Mouse (Mus musculus) limb, embryonic 12.5 days (tissue): ENCODE measurements at regions not wholly inside any gene's neighbourhood (a gene's known extent, or its start where the extent isn't known, plus 50 kb on each side); places are given as distances from the start of the nearest gene placed in this dataset.

Experiments
- ATAC-seq: fragments of 200-750 bp; cut with Nextera tagmentation; 2 replicates; pipeline ENCODE4 v1.8.0; 2017; ENCODE audit warnings: low read depth, moderate TSS enrichment; ENCODE audit not compliant: insufficient number of reproducible peaks, insufficient read depth, low FRiP score, low TSS enrichment
- H3K27ac ChIP-seq: fragments of 300-500 bp; sonication (generic); 2 replicates; pipeline ENCODE4 v1.5.1; 2016; ENCODE audit warnings: mild to moderate bottlenecking, moderate library complexity
- H3K27me3 ChIP-seq: fragments of 300-500 bp; sonication (generic); 2 replicates; pipeline ENCODE4 v1.6.1; 2016; ENCODE audit warnings: mild to moderate bottlenecking, moderate library complexity
- H3K36me3 ChIP-seq: fragments of 300-500 bp; sonication (generic); 2 replicates; pipeline ENCODE4 v1.6.1; 2016; ENCODE audit warnings: mild to moderate bottlenecking, moderate library complexity
- H3K4me1 ChIP-seq: fragments of 300-500 bp; sonication (generic); replicated peaks from 2 replicates; pipeline ENCODE4 v1.6.1; 2016
- H3K4me2 ChIP-seq: fragments of 300-500 bp; sonication (generic); 2 replicates; pipeline ENCODE4 v1.6.1; 2016; ENCODE audit warnings: mild to moderate bottlenecking, moderate library complexity
- H3K4me3 ChIP-seq: fragments of 300-500 bp; sonication (generic); replicated peaks from 2 replicates; pipeline ENCODE4 v1.5.1; 2016; ENCODE audit warnings: mild to moderate bottlenecking
- H3K9ac ChIP-seq: fragments of 300-500 bp; sonication (generic); replicated peaks from 2 replicates; pipeline ENCODE4 v1.6.1; 2016; ENCODE audit warnings: mild to moderate bottlenecking, moderate library complexity
- H3K9me3 ChIP-seq: fragments of 300-500 bp; sonication (generic); 2 replicates; pipeline ENCODE4 v1.6.1; 2016; ENCODE audit warnings: mild to moderate bottlenecking, moderate library complexity
- WGBS: fragments of 180-500 bp; shearing (Covaris S2); methylation state at CpG from one replicate; pipeline ENCODE4 v1.1.7; 2016; 5-methylcytosine and 5-hydroxymethylcytosine counted together

DNA sequence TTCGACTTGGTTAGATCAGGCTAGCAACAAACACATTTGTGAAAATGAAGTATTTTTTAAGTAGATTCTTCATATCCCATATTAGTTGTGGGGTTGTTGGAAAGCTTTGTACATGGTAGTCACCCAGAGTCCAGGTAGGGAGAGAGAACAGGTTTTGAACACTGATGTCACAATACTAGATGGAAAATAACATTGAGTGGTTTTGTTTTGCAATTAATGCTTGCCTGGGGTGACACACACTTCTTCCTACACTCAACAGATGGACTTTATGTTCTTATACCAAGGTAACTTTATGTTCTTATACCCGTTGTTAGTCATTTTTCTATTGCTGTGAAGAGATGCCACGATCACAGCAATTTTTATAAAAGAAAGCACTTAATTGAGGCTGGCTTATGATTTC, 134.2 kb upstream of the Fam241a start:
- no peak overlapping the region for H3K4me3 ChIP-seq
- no peaks in the 10 kb centered on the region for H3K9me3 ChIP-seq
- no peak overlapping the region for H3K9ac ChIP-seq
- 89% methylated on average over 3 of the region's 3 CpGs for WGBS
- no peaks in the 10 kb centered on the region for H3K27me3 ChIP-seq
- no peak overlapping the region for H3K27ac ChIP-seq
- no peaks in the 10 kb centered on the region for H3K36me3 ChIP-seq
- H3K4me2 ChIP-seq: no peak overlapping the region
- ATAC-seq: no peak
- H3K4me1 ChIP-seq: no peaks in the 10 kb centered on the region

DNA sequence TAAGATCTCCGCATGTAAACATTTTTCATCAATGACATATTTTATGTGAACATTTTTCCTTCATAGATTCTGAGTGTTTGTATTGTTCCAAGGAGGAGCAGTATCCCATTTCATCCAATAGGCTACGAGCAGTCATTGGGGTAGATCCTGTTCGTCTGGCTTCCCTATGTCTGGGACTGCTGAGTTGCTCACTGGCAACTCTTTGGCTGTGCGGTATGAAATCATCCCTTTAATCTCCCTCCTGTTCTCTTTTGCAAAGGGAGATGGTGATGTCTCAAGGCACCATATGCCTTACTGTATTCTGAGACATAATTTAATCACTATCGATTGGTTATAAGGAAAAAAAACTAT, 133.4 kb upstream of the Fam241a start:
- ATAC-seq: peak; percentile 42; the same call in 1 of the 2 replicates
- WGBS: 62% methylated on average over 5 of the region's 5 CpGs
- Histone ChIP-seq H3K4me2 (no peak overlapping the region), H3K27me3 (no peaks in the 10 kb centered on the region), H3K36me3 (no peaks in the 10 kb centered on the region), H3K27ac (no peak overlapping the region; the same call in 1 of the 2 replicates), H3K4me3 (no peak overlapping the region), H3K9ac (no peak overlapping the region), H3K4me1 (no peaks in the 10 kb centered on the region), H3K9me3 (no peaks in the 10 kb centered on the region)

DNA sequence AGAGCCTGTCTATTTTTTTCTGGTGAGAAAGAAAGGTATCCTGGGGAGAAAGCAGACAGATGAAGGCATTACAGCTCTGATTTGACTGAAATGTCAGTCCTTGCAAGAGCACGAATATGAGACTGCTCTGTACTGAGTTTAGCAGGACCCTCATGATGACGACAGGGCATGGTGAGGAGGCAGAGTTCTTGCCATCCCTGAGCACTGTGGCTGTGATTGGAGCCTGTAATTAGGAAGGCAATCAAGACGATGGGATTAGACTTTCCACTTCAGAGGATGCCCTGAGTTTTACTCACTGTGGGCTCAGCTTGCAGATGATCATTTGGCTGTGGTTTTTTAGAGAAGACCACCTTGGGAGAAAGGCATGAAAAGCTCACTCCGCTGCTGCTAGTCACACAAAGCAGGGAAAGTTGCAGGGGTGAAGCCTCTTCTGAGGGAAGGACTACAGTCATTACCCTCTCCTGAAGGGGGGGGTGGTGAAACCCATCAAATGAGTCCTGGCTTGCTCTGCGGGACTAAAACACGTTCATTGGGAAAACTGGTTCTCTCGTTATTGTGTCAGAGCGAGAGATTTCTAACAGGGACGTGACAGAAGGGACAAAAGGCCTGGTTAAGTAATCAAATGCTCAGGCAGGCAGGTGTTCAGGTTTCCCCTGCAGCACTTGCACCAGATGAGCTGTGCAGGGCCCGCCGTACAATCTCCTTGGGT, 132.9 kb upstream of the Fam241a start:
- peak; percentile 66; the same call in 1 of the 2 replicates for ATAC-seq
- peak overlapping the region; percentile 47; the same call in 1 of the 2 replicates for H3K27ac ChIP-seq
- no peaks in the 10 kb centered on the region for H3K27me3 ChIP-seq
- no peaks in the 10 kb centered on the region for H3K4me1 ChIP-seq
- no peak overlapping the region for H3K9ac ChIP-seq
- no peaks in the 10 kb centered on the region for H3K9me3 ChIP-seq
- WGBS: 22% methylated on average over 11 of the region's 11 CpGs
- no peak overlapping the region for H3K4me2 ChIP-seq
- H3K36me3 ChIP-seq: no peaks in the 10 kb centered on the region
- H3K4me3 ChIP-seq: no peak overlapping the region

DNA sequence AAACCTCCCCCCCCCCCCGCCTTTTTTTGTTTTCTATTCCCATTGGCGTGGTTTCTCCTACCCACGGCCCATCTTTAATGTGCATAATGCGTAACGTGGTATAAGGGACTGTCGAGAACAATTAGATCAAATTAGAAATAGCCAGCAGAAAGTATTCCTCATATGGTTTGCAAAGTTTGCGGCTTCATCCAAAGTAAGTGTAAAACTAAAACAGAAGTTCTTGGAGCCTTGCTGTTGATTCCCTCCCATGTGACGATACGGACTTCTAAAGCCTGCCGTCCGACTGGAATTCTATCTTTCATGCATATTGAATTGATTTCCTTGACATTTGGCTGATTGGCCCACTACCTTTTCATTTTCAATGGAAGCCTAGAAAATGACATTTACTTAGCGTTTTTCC, 128.7 kb upstream of the Fam241a start:
- no peak overlapping the region for H3K4me3 ChIP-seq
- H3K36me3 ChIP-seq: no peaks in the 10 kb centered on the region
- no peak for ATAC-seq
- no peak overlapping the region for H3K9ac ChIP-seq
- H3K27me3 ChIP-seq: no peaks in the 10 kb centered on the region
- no peaks in the 10 kb centered on the region for H3K4me1 ChIP-seq
- no peak overlapping the region for H3K27ac ChIP-seq
- 76% methylated on average over 12 of the region's 12 CpGs for WGBS
- H3K9me3 ChIP-seq: no peaks in the 10 kb centered on the region
- no peak overlapping the region for H3K4me2 ChIP-seq

DNA sequence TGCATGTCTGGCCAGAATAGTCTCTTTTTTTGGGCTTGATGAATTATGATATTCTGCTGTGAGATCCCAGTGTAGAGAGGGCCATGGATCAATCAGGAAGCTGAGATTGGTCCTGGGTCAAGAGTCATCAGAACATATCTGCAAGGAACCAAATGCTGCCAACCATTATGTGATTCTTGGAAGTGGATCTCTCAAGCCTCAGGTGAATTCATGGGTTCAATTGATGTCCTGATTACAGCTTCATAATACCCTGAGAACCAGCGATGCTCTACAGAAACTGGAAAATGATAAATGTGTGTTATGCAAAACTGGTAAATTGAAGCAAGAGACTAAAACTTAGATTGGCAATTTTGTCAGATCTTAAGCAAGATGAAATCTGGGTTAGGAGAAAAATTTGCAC, 118.8 kb upstream of the Fam241a start:
- WGBS: 83% methylated on average over 1 of the region's 1 CpGs
- no peaks in the 10 kb centered on the region for H3K9me3 ChIP-seq
- ATAC-seq: no peak
- H3K4me2 ChIP-seq: no peak overlapping the region
- no peak overlapping the region for H3K9ac ChIP-seq
- H3K27ac ChIP-seq: no peak overlapping the region
- no peaks in the 10 kb centered on the region for H3K27me3 ChIP-seq
- no peaks in the 10 kb centered on the region for H3K4me1 ChIP-seq
- no peaks in the 10 kb centered on the region for H3K36me3 ChIP-seq
- H3K4me3 ChIP-seq: no peak overlapping the region

DNA sequence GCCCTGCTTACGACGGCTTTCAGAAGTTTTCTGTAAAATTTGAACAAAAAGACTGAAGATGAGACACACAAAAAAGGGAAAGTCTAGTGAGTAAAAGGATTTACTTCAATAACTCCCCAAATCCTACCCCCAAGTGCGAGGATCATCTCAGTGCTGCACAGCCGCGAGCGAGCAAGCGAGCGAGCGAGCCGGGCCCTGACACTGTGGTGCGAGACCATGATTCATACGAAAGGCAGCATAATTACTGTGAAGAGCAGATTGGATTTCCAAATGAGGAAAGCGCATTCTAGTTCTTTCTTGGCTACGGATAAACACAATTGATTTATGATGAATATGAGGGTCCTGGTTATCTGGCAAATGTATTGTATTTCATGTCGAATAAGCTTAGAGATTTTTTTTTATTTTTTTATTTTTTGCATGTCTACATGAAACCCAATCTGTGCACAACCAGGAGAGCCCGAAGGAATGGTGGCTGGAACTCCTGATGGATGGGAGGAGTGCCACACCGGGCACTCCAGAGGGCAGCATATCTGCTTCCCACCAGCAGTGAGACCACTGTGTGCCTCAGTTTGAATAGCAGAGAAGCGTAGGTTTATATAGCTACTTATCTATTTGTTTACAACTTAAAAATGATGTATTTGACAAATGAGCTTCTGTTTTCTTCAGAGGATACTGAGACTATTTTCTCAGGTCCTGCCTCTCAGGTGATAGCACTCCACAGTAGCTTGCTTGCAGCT, 106.9 kb upstream of the Fam241a start:
- 84% methylated on average over 18 of the region's 18 CpGs for WGBS
- H3K9ac ChIP-seq: no peak overlapping the region
- no peak overlapping the region for H3K4me2 ChIP-seq
- no peak overlapping the region for H3K4me3 ChIP-seq
- no peak for ATAC-seq
- H3K9me3 ChIP-seq: no peaks in the 10 kb centered on the region
- H3K4me1 ChIP-seq: no peaks in the 10 kb centered on the region
- H3K27ac ChIP-seq: no peak overlapping the region
- no peaks in the 10 kb centered on the region for H3K36me3 ChIP-seq
- peaks cover 4% of the 10 kb centered on the region; the same call in 1 of the 2 replicates for H3K27me3 ChIP-seq

DNA sequence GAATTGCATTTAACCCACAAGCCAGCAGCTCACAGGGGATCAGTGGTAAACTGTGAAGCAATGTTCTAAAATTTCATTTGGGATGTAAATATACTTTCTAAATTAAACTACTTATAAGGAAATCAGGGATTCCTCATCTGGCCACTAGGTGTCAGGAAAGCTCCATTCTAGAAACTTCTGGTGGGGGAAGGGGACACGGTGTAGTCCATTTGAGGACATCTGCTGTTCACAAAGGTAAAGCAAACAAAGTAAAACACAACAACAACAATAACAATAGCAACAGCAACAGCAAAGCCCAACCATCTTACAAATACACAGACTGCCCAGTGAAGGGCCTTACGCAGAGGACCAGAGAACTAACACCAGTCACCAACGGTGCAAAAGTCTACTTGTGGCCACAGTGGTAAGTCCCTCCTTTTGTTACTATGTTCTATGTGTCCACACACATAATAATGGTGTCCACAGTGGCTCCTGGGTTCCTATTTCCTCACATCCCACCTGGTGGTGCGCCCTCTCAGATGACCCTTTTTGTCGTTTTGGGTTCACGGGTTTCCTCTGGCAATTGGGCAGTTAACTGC, 105.9 kb upstream of the Fam241a start:
- WGBS: 62% methylated on average over 6 of the region's 6 CpGs
- Histone ChIP-seq H3K27ac (no peak overlapping the region), H3K27me3 (peaks cover 4% of the 10 kb centered on the region; the same call in 1 of the 2 replicates), H3K4me1 (no peaks in the 10 kb centered on the region), H3K4me2 (no peak overlapping the region), H3K9me3 (no peaks in the 10 kb centered on the region), H3K4me3 (no peak overlapping the region), H3K9ac (no peak overlapping the region), H3K36me3 (no peaks in the 10 kb centered on the region)
- ATAC-seq: no peak

DNA sequence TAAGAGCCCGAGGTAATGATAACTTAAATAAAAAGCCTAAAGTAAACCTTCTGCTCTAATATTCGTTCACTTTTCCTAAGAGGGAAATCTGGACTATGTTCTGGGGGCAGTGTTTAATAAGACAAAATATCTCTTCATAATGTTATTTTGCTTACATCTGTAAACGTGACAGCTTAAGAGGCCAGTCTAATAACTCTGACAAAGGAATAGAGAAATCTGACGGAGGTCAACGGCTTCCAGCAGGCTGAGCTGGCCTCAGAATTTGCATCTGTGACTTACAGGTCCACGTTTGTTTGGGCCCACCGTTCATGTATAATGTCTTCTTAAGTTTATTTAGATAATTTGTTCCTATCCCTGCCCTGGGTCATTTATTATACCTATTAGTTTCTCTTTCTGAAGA, 99.6 kb upstream of the Fam241a start:
- WGBS: 65% methylated on average over 7 of the region's 7 CpGs
- H3K36me3 ChIP-seq: no peaks in the 10 kb centered on the region

DNA sequence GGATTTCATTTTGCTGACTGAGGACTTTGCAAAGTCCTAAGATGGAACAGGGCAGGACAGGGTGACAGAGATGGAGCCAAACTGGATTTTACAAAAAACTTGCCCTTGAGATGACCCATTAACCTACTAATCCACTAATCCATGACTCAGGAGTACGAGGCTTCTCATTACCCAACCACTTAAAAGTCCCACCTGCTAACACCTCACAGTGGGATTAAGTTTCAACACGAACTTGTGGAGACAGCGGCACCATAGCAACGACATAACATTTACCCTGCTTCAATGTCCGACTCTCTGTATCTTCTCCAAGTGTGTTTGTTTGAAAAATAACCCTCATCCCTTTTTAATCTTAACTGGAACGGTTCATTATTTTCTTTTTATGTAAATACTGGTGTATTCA, 91.5 kb upstream of the Fam241a start:
- no peak for ATAC-seq
- Histone ChIP-seq H3K4me1 (no peaks in the 10 kb centered on the region), H3K36me3 (no peaks in the 10 kb centered on the region), H3K4me3 (no peak overlapping the region), H3K9ac (no peak overlapping the region), H3K9me3 (no peaks in the 10 kb centered on the region), H3K27ac (no peak overlapping the region), H3K4me2 (no peak overlapping the region), H3K27me3 (no peaks in the 10 kb centered on the region)
- WGBS: 64% methylated on average over 6 of the region's 6 CpGs

More for the DNA sequence above, 99.6 kb upstream of the Fam241a start:
- H3K27ac ChIP-seq: no peak overlapping the region
- no peaks in the 10 kb centered on the region for H3K27me3 ChIP-seq
- no peak overlapping the region for H3K9ac ChIP-seq
- H3K4me3 ChIP-seq: no peak overlapping the region
- no peak for ATAC-seq
- no peaks in the 10 kb centered on the region for H3K9me3 ChIP-seq
- H3K4me2 ChIP-seq: no peak overlapping the region
- H3K4me1 ChIP-seq: no peaks in the 10 kb centered on the region

DNA sequence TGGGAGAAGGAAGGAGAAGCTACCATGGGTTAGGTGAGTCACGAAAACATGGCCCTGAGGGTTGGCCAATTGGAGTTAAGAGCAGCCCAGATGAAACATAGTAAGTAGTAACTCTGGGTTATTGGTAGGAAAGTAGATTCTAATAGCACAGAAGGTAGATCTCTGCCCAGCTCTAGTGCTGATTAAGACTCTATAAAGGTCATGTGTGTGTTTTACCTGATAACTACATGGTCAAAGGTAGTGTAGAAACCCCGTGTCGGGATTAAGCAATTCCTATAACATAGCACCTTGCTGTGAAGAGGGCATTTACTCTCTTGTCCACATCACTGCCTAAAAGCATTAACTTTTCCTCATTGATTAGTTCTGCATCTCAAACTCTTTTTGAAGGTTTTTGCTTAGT, 89.0 kb upstream of the Fam241a start:
- no peak overlapping the region for H3K4me3 ChIP-seq
- H3K4me2 ChIP-seq: no peak overlapping the region
- no peak overlapping the region for H3K9ac ChIP-seq
- H3K27ac ChIP-seq: no peak overlapping the region
- WGBS: 87% methylated on average over 3 of the region's 3 CpGs
- no peaks in the 10 kb centered on the region for H3K4me1 ChIP-seq
- no peaks in the 10 kb centered on the region for H3K36me3 ChIP-seq
- no peak for ATAC-seq
- H3K27me3 ChIP-seq: no peaks in the 10 kb centered on the region
- no peaks in the 10 kb centered on the region for H3K9me3 ChIP-seq

DNA sequence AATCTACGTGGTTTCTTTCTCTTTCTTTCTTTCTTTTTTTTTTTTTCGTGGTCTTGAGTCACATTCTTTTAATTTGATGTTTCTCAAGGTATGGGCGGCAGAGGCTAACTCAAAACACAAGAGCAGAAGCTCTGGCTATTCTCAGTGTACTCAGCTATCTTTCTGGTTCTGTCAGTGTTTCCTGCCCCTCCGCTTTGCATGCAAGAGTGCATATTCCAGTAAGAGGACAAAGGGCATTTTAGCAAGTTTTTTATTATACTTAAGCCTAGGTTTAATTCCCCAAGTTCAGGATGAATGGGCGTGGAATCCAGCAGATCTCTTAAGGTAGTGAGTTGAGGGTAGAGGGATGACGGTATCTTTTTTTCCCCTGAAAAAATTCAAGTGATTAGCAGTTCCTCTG, 81.1 kb upstream of the Fam241a start:
- Histone ChIP-seq H3K9ac (no peak overlapping the region), H3K27me3 (no peaks in the 10 kb centered on the region), H3K4me3 (no peak overlapping the region), H3K9me3 (no peaks in the 10 kb centered on the region), H3K4me2 (no peak overlapping the region), H3K27ac (no peak overlapping the region), H3K36me3 (no peaks in the 10 kb centered on the region), H3K4me1 (no peaks in the 10 kb centered on the region)
- WGBS: 60% methylated on average over 6 of the region's 6 CpGs
- no peak for ATAC-seq
